Mouse (Mus musculus): ENCODE data around the gene Trpm4.

Trpm4 gene

GRCm38 (mm10) chr7:45346905-45347304, 13.3 kb upstream of the Trpm4 start:
- no peak for DNase-seq (ENCODE audit: low spot score)

GRCm38 (mm10) chr7:45343543-45343942, 10.0 kb upstream of the Trpm4 start:
- no peak for DNase-seq (ENCODE audit: low spot score)

- DNase-seq (ENCODE audit: low spot score): no peak
Observed at GRCm38 (mm10) chr7:45342081-45342480, 8.5 kb upstream of the Trpm4 start.

GRCm38 (mm10) chr7:45341303-45341702, 7.7 kb upstream of the Trpm4 start:
- DNase-seq (ENCODE audit: low spot score): peak; percentile 38

GRCm38 (mm10) chr7:45340669-45341068, 7.1 kb upstream of the Trpm4 start:
- peak; percentile 70 for DNase-seq (ENCODE audit: low spot score)

GRCm38 (mm10) chr7:45340066-45340442, 6.5 kb upstream of the Trpm4 start:
- no peak for DNase-seq (ENCODE audit: low spot score)

- peak; percentile 65 for DNase-seq (ENCODE audit: low spot score)
Observed at GRCm38 (mm10) chr7:45339410-45340065, 6.0 kb upstream of the Trpm4 start.

GRCm38 (mm10) chr7:45338161-45338911, 4.8 kb upstream of the Trpm4 start:
- no peak for DNase-seq (ENCODE audit: low spot score)

- no peak for DNase-seq (ENCODE audit: low spot score)
Observed at GRCm38 (mm10) chr7:45337469-45337868, 3.9 kb upstream of the Trpm4 start.

- no peak for DNase-seq (ENCODE audit: low spot score)
Observed at GRCm38 (mm10) chr7:45336319-45336718, 2.7 kb upstream of the Trpm4 start.

GRCm38 (mm10) chr7:45335056-45335455, 1.5 kb upstream of the Trpm4 start, which contains the start of gene Hrc:
Hrc (plus strand) TSS chr7:45335290.
- DNase-seq (ENCODE audit: low spot score): no peak

GRCm38 (mm10) chr7:45334605-45335004, 1.0 kb upstream of the Trpm4 start:
- DNase-seq (ENCODE audit: low spot score): no peak

GRCm38 (mm10) chr7:45332685-45333425, 725 bp downstream of the Trpm4 start:
- peak; percentile 71 for DNase-seq (ENCODE audit: low spot score)

GRCm38 (mm10) chr7:45331502-45331901, 2.1 kb downstream of the Trpm4 start:
- DNase-seq (ENCODE audit: low spot score): no peak

- no peak for DNase-seq (ENCODE audit: low spot score)
Observed at GRCm38 (mm10) chr7:45328841-45329475, 4.6 kb downstream of the Trpm4 start.

GRCm38 (mm10) chr7:45325800-45326199, 7.8 kb downstream of the Trpm4 start:
- DNase-seq (ENCODE audit: low spot score): no peak

GRCm38 (mm10) chr7:45323069-45323468, 10.5 kb downstream of the Trpm4 start:
- DNase-seq (ENCODE audit: low spot score): no peak

GRCm38 (mm10) chr7:45322245-45322644, 11.3 kb downstream of the Trpm4 start:
- DNase-seq (ENCODE audit: low spot score): no peak

- no peak for DNase-seq (ENCODE audit: low spot score)
Observed at GRCm38 (mm10) chr7:45316536-45316935, 17.0 kb downstream of the Trpm4 start.

GRCm38 (mm10) chr7:45315182-45315701, 18.3 kb downstream of the Trpm4 start:
- DNase-seq (ENCODE audit: low spot score): no peak

- DNase-seq (ENCODE audit: low spot score): no peak
Observed at GRCm38 (mm10) chr7:45313495-45313894, 20.1 kb downstream of the Trpm4 start.

All from ovary, adult 18-20 months (tissue).